Mouse (Mus musculus) telencephalon, adult 2 months (tissue): ENCODE results near the gene Nsd2.
"Not testable (repeated sequence)": the region's sequence is repeated elsewhere in the genome, so short reads cannot be mapped to it uniquely, and the experiment has no call there.

Source experiments
- DNase-seq: peaks from one replicate; pipeline ENCODE4 v3.0.0-alpha.2; 2011; ENCODE audit warnings: low read depth, low spot score

Nsd2 gene

GRCm38 (mm10) chr5:33851466-33851865, 30.9 kb downstream of the Nsd2 start:
- DNase-seq, result no peak

- DNase-seq, result no peak
Observed at GRCm38 (mm10) chr5:33853086-33853485, 32.6 kb downstream of the Nsd2 start.

DNA sequence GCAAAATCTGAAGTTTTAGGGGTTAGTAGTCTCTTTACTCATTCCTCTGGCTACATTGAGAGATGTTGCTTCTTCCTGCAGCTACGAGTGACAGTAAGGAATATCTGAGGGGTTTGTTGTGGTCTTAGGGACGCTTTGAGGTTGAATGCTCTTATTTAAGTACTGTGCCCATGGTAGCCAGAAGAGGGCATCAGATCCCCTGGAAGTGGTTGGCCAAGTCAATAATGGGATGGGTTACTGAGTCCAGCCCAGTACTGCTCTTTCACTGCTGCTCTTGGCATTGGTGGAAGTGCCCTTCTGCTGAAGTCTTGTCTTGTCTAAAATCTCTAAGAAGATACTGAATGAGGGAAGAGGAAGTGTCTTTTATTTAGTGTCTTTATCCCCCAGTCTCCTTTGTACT, 33.5 kb downstream of the Nsd2 start:
- DNase-seq, result no peak

GRCm38 (mm10) chr5:33857693-33858092, 37.2 kb downstream of the Nsd2 start:
- DNase-seq, result no peak

DNA sequence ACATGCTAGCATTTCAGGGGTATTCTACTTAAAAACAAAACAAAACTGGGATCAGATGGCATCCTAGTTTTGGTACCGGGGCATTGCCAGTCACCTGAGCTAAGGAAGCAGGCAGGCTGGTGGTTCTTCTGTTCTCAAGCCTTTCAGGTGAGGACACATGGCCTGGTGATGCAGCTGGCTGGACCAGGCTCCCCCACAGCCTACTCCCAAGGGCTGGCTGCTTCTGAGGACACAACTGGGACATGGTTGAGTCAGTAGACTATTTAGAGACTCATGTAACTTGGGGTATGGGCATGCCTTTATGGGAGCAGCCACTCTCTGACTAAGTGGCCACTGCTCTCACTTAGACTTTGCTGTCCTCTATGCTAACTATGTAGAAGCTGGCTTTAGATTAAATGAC, 54.9 kb downstream of the Nsd2 start:
- DNase-seq, result no peak

DNA sequence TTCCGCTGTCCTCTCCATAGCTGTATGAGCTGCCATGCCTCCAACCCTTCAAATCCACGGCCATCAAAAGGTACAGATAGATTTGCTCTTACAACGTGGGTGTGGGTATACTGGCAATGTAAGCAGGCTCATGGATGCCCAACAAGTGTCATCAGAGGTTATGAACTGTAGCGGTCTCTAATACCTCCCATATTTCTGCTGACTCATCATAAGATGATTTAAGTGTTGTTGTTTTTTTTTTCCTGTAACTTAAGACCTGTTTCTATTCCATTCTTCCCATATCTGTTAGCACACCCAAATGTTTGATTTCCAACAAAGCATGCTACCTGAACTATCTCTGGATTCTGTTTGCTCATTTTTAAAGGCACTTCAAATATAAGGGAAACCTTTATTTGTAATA, 60.6 kb downstream of the Nsd2 start:
- DNase-seq, result no peak

DNA sequence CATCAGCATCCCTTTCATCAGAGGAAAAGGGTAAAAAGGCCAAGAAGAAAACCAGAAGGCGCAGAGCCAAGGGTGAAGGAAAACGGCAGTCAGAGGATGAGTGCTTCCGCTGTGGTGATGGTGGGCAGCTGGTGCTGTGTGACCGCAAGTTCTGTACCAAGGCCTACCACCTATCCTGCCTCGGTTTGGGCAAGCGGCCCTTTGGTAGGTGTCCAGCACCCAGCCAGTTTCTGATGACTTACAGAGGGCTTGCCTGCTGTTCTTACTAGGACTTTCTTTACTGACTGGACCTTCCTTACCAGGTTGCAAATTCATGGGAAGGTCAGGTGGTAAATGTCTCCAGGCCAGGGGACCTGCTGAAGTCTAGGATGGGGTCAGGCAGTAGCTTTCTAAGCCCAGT, 72.9 kb downstream of the Nsd2 start:
- no peak for DNase-seq

DNA sequence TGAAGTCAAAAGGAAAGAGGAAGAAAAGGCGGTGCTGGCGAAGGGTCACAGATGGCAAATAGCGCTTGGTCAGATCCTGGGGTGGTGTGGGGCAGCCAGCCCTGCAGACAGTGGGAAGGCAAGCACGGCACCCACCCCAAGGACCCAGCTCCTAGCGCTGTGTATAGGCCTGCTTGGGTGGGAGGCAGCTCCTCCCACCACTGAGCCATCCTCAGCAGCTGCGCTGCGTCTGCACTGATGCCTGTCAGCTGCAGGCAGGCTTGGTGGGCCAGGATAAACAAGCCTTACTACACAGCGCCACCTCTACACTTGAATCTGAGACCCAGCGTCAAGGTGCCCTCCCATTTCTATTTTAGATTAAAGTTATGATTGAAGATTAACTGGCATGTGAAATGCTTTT, 74.6 kb downstream of the Nsd2 start:
- DNase-seq, result no peak

DNA sequence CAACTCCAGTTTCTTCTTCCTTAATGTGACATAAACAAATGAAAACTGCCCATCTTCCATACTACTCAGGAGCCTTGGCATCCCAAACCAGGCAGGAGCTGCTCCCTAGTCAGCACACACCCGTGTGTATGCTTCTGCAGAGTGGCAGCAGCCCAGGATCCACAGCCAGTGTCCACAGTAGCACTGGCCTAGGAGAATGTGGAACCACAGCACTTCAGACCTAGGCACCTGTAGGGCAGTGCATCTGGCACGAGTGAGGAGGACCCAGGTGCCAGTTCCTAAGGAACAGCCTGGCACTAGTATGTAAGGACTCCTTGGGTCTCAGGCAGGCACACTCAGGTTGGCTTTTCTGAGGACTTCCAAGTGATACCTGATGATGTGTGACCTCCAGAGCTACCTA, 76.6 kb downstream of the Nsd2 start:
- DNase-seq, result no peak

GRCm38 (mm10) chr5:33898671-33899070, 78.1 kb downstream of the Nsd2 start:
- DNase-seq, result no peak

DNA sequence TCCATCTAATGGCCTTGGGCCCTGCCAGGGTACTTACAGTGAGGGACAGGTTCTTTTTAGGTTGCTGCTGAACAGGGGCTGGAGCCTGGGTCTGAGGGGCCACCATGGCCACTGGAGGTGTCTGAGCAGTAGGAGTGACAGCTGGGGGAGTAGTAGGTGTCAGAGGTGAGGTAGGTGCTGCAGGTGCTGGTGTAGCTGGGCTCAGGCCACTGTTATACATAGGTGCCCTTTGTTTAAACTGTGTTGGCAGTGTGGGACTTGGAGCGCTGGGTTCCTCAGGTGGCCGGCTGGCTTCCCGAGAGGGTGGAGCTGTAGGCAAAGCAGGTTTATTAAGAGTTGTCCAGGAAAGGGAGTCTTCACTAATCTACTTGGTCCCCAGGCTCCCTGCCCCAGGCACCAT, 78.7 kb downstream of the Nsd2 start:
- DNase-seq, result no peak

DNA sequence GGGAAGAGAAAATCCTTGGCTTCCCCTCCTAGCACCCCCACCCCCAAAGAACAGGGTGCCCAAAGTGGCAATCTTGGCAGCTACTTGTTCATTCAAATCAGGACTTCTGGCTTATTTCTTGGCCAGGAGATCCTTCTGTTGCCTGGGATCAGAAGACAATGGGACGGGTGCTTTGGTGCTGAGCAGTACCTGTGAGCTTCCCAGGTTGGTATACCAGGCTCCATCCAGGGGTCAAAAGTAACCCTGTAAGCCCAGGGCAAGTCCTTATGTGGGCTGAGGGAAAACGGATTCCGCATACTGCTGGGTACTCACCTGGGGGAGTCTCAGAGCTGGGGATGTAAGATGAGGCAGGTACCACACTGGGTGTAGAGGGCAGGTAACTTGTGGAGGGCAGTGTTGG, 79.6 kb downstream of the Nsd2 start:
- DNase-seq, result no peak

DNA sequence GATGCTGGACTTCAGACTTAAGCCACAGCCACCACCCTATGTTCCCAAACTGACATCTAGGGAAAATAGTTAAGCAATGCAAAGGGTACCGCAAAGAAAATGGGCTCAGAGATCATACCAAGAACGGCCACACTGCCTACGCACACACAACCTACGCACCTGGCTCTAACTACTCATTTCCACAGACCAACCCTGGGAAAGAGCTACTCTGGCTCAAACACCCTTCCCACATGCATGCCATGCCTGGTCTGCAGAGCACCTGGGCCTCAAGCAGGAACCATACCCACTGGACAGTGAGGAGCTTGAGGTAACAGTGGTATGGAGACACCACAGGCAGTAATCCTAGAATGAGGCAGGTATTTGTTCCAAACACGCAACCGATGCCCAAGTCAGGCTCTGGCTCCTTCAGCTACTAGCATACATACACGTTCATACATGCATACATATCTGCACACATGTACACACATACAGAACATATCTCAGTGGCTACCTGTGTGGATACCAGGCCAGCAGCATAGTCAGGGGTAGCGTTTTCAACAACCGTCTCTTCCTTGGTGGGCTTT, 80.3 kb downstream of the Nsd2 start:
- no peak for DNase-seq

- no peak for DNase-seq
Observed at GRCm38 (mm10) chr5:33901278-33901677, 80.8 kb downstream of the Nsd2 start.

- DNase-seq, result no peak
Observed at GRCm38 (mm10) chr5:33902696-33903095, 82.2 kb downstream of the Nsd2 start.

DNA sequence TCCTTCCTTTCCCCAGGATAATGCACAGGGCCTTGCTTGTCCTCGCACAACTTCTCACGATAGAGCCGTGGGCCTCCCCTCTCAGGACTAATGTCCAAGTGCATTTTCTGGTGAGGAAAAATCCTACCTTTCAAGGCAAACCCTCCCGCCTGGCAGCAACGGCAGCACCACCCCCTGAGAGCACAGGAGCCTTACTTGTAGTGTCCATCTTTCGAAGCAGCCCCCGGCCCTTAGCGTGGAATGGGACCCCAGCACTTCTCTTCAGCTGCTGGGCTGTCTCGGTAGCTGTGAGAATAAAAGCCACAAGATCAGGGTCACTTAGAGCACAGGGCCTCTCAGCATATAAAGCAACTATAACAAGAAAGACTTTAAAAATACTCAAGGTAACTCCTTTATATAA, 82.7 kb downstream of the Nsd2 start:
- DNase-seq, result no peak

DNA sequence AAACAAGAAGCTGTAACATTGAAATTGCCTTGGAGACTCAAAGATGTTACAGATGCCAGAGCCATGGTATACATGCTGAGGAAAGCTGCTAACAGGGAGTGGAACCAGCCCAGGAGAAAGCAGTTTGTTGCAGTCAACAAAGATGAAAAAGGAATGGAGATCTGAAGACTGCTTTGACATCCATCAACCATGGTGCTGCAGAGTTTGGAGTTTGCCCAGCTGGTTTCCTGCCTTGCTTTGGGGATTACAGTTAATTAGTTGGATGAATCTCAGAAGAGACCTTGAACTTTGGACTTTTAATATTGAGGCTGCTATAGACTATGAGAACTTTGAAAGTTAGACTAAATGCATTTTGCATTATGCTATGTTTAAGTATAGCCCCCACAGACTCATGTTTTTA, 94.5 kb downstream of the Nsd2 start:
- not testable (repeated sequence) for DNase-seq

DNA sequence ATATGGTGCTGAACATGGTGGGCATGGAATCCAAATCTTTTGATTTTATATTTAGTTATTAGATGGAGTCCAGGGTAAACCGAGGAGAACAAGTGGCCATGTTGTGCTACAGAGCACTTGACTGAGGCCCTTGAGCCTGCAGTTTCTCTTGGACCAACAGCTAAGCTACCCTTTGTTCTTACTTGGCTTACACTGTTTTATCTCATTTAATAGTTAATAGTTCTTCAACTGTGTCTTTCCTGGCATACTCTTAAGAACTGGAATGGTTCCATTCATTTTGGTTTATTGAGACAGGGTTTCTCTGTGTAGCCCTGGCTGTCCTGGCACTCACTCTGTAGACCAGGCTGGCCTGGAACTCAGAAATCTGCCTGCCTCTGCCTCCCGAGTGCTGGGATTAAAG, 96.1 kb downstream of the Nsd2 start:
- not testable (repeated sequence) for DNase-seq

DNA sequence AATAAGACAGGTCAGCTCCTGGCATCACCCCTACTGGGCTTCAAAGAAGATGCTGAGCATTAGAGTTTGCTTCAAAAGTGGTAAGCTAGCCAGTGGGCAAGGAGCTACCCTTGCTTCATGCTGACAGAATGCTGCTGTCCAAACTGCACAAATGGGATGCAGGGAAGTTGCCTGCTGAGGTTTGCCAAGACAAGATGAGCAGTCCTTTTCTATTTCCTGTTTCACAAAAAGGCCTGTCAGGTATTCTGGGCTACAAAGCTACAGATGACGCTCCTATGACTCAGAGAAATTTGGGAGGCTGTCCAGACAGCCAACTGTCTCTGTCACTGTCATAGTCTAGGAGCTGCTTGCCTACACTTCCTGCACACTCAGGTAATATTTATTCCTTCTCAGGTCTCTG, 98.9 kb downstream of the Nsd2 start:
- peak; percentile 45 for DNase-seq

- DNase-seq, result no peak
Observed at GRCm38 (mm10) chr5:33920037-33920436, 99.5 kb downstream of the Nsd2 start.

DNA sequence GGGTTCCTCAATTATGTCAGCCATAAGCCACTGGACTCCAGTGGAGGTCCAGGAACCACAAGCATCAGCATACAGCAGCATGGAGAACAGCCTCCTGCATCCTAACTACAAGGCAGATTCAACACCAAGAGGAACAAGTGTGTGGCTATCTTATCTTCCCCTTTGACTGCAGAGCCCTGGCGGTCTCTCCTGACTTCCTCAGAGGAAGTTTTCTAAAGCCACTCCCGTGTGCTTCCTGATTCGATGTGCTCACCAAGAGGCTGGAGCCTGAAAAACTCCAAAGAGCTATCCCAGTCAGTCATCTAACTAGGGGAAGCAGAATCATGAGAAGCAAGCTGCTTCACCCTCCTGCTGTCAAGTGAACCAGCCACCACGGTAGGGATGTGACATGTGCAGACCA, 100.4 kb downstream of the Nsd2 start:
- no peak for DNase-seq

- DNase-seq, result no peak
Observed at GRCm38 (mm10) chr5:33921486-33922235, 101.1 kb downstream of the Nsd2 start.

DNA sequence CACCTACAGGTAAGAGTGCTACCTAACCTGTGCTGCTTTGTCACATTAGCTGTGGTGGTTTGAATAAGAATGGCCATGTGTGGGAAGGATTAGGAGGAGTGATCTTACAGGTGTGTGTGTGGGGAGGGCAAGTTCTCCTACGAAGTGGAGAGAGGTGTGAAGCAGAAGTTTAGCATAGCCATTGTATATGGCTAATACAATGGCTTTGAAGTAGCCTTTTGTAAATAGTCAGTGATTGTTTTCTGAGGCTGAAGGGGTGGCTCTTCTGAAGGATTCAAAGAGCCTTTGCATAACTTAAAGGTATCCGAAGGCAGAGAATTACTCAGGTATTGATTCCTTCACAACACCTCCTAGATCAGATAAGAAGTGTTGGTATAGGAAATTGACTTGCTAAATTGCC, 102.0 kb downstream of the Nsd2 start:
- DNase-seq, result no peak

DNA sequence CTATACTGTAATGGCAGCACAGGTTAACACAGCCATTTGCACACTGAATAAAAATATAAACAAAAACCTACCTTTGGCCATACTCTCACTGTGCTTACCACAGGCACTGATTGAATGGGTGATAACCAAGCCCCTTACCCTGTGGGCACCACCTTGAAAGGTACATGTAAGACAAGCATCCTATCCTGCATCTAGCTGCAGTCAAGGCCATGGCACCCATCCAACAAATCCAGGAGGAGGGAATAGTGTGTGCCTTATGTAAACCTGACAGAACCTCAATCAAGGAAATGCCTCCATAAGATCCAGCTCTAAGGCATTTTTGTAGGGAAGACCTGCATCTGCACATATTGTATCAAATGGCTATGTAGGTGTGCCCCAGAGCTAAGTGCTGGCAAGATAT, 105.6 kb downstream of the Nsd2 start:
- no peak for DNase-seq
